In genomic region chr4:110227621-110228031, GRCm38 (mm10) we compare ENCODE assay signal across 11 mouse cellular contexts.
DNase-seq lines count a peak whose midpoint lies in the region; ATAC-seq lines count a peak whose summit lies in the region.
"Had no signal": no experiment of that assay in that cellular context is flagged by ENCODE, and none has a peak within 500 bp of the region (broad histone marks: within the 10 kb centered on the region; RNA-seq: fewer than 3 reads in every experiment).

No protein-coding gene starts in this region.

- H3K27me3 ChIP-seq in heart, embryonic 11.5 days (ENCODE audit: control insufficient read depth, insufficient read depth, low read length), result no peaks in the 10 kb centered on the region
- no peaks in the 10 kb centered on the region for H3K27me3 ChIP-seq in limb, embryonic 10.5 days (ENCODE audit: low read depth, poor library complexity, severe bottlenecking)

- H3K9me3 ChIP-seq in heart, embryonic 11.5 days (replicated peaks; ENCODE audit: control insufficient read depth, low read length), result no peaks in the 10 kb centered on the region
- no peaks in the 10 kb centered on the region for H3K9me3 ChIP-seq in limb, embryonic 10.5 days (replicated peaks)

- DNase-seq in heart, adult 11 months, result peak; percentile 79
- peak; percentile 76 for DNase-seq in brain, adult 2 months (ENCODE audit: low read depth, low spot score)
- peak; percentile 23 for DNase-seq in cerebellum, adult 9-11 months
- peak; percentile 75 for DNase-seq in liver
- DNase-seq in B cell, adult 2 months, result no peak
- DNase-seq in T-cell, adult 2 months (ENCODE audit: low spot score), result no peak
- DNase-seq in limb, embryonic 10.5 days (ENCODE audit: low spot score), result no peak
- DNase-seq: kidney, postnatal 4 days; thymus, adult 2 months had no signal

- 49% methylated on average over 8 of the region's 8 CpGs for WGBS in heart, embryonic 11.5 days (ENCODE audit: insufficient replicate concordance)
- WGBS in limb, embryonic 10.5 days, result 75% methylated on average over 8 of the region's 8 CpGs

- ATAC-seq in heart, embryonic 11.5 days (replicated peaks; ENCODE audit: insufficient number of reproducible peaks, low FRiP score, low TSS enrichment), result no peak
- ATAC-seq: lung, postnatal 0 days had no signal

- H3K27ac ChIP-seq in heart, embryonic 11.5 days (ENCODE audit: low read depth, low read length), result no peak overlapping the region
- no peak overlapping the region for H3K27ac ChIP-seq in limb, embryonic 10.5 days

- H3K4me3 ChIP-seq in heart, embryonic 11.5 days (ENCODE audit: low read depth, low read length), result no peak overlapping the region
- no peak overlapping the region for H3K4me3 ChIP-seq in limb, embryonic 10.5 days

- H3K4me1 ChIP-seq in heart, embryonic 11.5 days (ENCODE audit: control insufficient read depth, insufficient read depth, low read length), result peaks cover 16% of the 10 kb centered on the region
- H3K4me1 ChIP-seq in limb, embryonic 10.5 days, result 0 out of 2 replicates have a peak, but pooled peaks cover 3% of the 10 kb centered on the region

- H3K36me3 ChIP-seq in heart, embryonic 11.5 days (ENCODE audit: control insufficient read depth, insufficient read depth, low read length), result no peaks in the 10 kb centered on the region
- no peaks in the 10 kb centered on the region for H3K36me3 ChIP-seq in limb, embryonic 10.5 days

- H3K4me2 ChIP-seq in heart, embryonic 11.5 days, result no peak overlapping the region

- no peak overlapping the region for H3K9ac ChIP-seq in heart, embryonic 11.5 days (ENCODE audit: low read depth, low read length)

Comparison
In these comparisons a context has a peak if more than half of its experiments do, and no peak if none do; other contexts are left out.
1. DNase-seq: peak in heart, adult 11 months (single experiment), brain, adult 2 months (single experiment), cerebellum, adult 9-11 months (single experiment) and liver (single experiment); none in B cell, adult 2 months (0 of 2), T-cell, adult 2 months (single experiment) and limb, embryonic 10.5 days (single experiment).